Mouse (Mus musculus) embryonic facial prominence, embryonic 15.5 days (tissue): ENCODE measurements around the gene Gm20897. TPM values are rescaled to one million over a fixed set of nuclear protein-coding genes. Genes with fewer than 3 reads are reported as not detected.
"Not testable (repeated sequence)": the region's sequence is repeated elsewhere in the genome, so short reads cannot be mapped to it uniquely, and the experiment has no call there.

Experiments used
- ATAC-seq: fragments of 200-750 bp; cut with Nextera tagmentation; 2 replicates; pipeline ENCODE4 v1.8.0; 2017; ENCODE audit warnings: low read depth, moderate TSS enrichment; ENCODE audit not compliant: insufficient number of reproducible peaks, low FRiP score, low TSS enrichment
- H3K27ac ChIP-seq: fragments of 300-500 bp; sonication (generic); replicated peaks from 2 replicates; pipeline ENCODE4 v1.5.1; 2015; ENCODE audit warnings: mild to moderate bottlenecking, inconsistent platforms
- H3K27me3 ChIP-seq: fragments of 300-500 bp; sonication (generic); 2 replicates; pipeline ENCODE4 v1.6.1; 2015; ENCODE audit warnings: inconsistent platforms
- H3K36me3 ChIP-seq: fragments of 300-500 bp; sonication (generic); 2 replicates; pipeline ENCODE4 v1.6.1; 2015; ENCODE audit warnings: mild to moderate bottlenecking, inconsistent platforms
- H3K4me1 ChIP-seq: fragments of 300-500 bp; sonication (generic); 2 replicates; pipeline ENCODE4 v1.6.1; 2015; ENCODE audit warnings: inconsistent platforms
- H3K4me2 ChIP-seq: fragments of 300-500 bp; sonication (generic); replicated peaks from 2 replicates; pipeline ENCODE4 v1.6.1; 2015; ENCODE audit warnings: mild to moderate bottlenecking, inconsistent platforms
- H3K4me3 ChIP-seq: fragments of 300-500 bp; sonication (generic); replicated peaks from 2 replicates; pipeline ENCODE4 v1.5.1; 2015; ENCODE audit warnings: mild to moderate bottlenecking, inconsistent platforms
- H3K9ac ChIP-seq: fragments of 300-500 bp; sonication (generic); 2 replicates; pipeline ENCODE4 v1.6.1; 2015; ENCODE audit warnings: inconsistent platforms
- H3K9me3 ChIP-seq: fragments of 300-500 bp; sonication (generic); replicated peaks from 2 replicates; pipeline ENCODE4 v1.6.1; 2016; ENCODE audit warnings: inconsistent platforms
- WGBS: fragments of 180-500 bp; shearing (Covaris S2); methylation state at CpG from one replicate; pipeline ENCODE4 v1.1.7; 2015; 5-methylcytosine and 5-hydroxymethylcytosine counted together
- polyA plus RNA-seq: library from polyadenylated mRNA; unstranded; fragments of >200 nt; fragmentation: Nextera tagmentation; extraction: Ambion mirVana; gene quantifications from 2 replicates; pipeline ENCODE4 v1.2.1, GENCODE M21; 2015

The Gm20897 gene
- polyA plus RNA-seq: not detected in 2 replicates

DNA sequence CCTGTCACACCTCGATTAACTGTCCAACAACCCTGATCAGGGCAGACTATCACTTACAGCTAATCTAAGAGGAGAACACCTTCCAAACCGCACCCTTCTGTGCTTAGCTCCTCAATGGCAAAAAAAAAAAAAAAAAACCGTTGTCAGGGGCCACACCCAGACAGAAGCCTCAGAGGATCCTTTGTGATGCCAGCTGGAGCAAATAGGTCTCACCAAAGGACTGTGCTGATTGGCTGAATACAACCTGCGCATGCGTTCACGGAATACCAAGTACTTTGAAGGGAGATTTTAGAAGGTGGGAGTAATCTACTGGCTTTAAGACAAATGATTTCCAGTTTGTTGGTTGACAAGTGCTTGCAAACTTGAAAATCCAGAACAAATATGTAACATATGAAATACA, at the start of gene Gm20897:
Gm20897 (minus strand) TSS at position 101 of the 400 bp plus-strand sequence.
- not testable (repeated sequence) for H3K27me3 ChIP-seq
- 73% methylated on average over 4 of the region's 6 CpGs for WGBS

More for the DNA sequence above, at the start of gene Gm20897:
- H3K9me3 ChIP-seq, H3K4me3 ChIP-seq, ATAC-seq, H3K4me1 ChIP-seq, H3K4me2 ChIP-seq, H3K9ac ChIP-seq, H3K27ac ChIP-seq, H3K36me3 ChIP-seq: not testable (repeated sequence)

Other genes starting within 250 kb of the Gm20897 start
- not detected in 2 replicates for gene Gm21732, start 73.5 kb upstream of the Gm20897 start, polyA plus RNA-seq